Mouse (Mus musculus) natural killer cell, adult 2 months (primary cell): ENCODE measurements around the gene Ptpro.

Experiments used
- DNase-seq, 2 experiments: peaks; one replicate each; pipeline ENCODE4 v3.0.0; 2022; ENCODE audit warnings: low spot score in 2 of 2

The Ptpro gene

DNA sequence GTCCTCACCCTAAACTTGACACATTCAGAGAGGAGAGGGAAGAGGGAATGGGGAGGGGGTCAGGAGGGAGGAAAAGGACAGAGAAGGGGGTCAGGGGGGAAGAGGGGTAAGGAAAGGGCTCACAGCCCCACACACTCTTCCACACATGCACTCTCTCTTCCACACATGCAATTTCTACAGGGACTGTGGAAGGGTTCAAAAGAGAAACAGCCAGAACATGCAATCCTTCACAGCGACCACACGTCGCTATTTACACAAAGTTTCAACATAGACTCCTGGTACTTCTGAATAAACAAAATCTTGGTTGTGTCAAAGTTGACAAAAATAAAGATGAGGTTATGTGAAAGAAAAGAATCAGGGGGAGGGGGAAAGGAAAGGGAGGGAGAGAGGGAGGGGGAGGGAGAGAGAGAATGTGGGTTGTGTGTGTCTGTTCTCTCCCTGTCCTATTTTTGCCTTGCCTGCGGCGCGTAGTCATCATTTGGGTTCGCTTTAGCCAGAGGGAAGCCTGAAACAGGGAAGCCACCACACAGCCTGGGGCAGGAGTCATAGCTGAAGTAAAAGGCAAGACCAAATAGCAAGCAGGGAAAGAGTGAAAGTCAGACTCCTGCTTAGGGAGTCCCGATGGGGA lies 245.2 kb downstream of the Ptpro start:
- DNase-seq: no peak

DNA sequence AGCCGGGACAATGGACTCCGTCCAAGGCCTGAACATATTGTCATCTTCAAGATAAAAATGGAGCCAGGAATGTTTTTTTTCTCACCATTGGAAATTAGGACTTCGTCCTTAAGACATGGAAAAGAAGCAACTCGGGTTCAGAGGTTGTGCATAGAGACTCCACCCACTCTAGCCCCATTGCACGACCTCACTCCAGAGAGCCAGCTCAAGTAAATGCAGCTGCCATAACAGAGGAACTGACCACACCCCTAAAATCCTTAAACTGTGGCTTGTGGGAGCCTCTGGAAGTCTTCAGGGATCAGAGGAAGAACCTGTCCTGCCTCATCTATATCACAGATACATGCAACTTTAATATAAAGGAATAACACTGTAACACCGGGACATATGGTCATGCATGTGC lies 246.7 kb downstream of the Ptpro start:
- DNase-seq: no peak

- DNase-seq: no peak
These were observed 250.9 kb downstream of the Ptpro start for GRCm38 (mm10) chr6:137503009-137503408.

- DNase-seq: no peak
These were observed 251.3 kb downstream of the Ptpro start for GRCm38 (mm10) chr6:137503462-137503861.

DNA sequence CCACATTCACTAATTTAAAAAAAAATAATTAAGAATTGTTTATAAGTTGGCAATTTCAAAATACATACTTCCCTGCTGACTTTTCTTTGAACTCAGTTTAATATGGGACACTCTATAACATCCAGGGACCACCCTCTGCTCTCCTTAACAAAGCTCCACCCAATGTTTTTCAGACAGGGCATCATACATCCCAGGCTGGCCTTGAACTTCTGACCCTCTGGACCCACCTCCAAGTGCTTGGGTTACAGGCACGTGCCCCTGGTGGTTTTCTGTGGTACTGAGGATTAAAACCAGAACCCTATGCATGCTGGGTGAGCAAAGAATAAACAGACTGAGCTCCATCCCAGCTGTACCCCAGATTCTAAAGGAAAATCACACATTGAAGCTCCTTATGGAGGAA lies 251.9 kb downstream of the Ptpro start:
- no peak for DNase-seq

GRCm38 (mm10) chr6:137505555-137506227 lies 253.6 kb downstream of the Ptpro start:
- no peak for DNase-seq

- DNase-seq: no peak
These were observed 254.4 kb downstream of the Ptpro start for GRCm38 (mm10) chr6:137506563-137506962.

DNA sequence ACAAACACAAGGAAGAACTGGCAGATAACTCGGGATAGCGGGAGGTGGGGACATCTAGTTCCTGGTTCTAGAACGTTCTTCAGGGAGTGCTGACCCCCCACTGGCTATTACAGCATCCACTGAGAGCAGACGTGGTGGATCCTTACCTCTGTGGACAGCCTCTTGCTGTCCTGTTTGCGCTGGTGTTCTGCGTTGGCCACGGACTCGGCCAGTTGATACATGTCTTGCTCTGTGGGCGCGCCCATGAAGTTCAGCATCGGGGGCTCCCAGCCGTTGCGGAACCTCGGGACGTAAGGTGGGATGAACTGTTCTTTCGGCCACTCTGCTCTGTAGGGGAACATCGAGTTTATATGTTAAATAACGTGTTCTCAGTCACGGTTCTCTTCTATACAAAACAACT lies 256.8 kb downstream of the Ptpro start:
- no peak for DNase-seq

- DNase-seq: no peak
These were observed 257.4 kb downstream of the Ptpro start for GRCm38 (mm10) chr6:137509341-137510045.

- DNase-seq: no peak
These were observed 260.6 kb downstream of the Ptpro start for GRCm38 (mm10) chr6:137512753-137513152.
